Mouse (Mus musculus): ENCODE measurements around the gene Sp7.

The Sp7 gene

GRCm38 (mm10) chr15:102388942-102389341 lies 22.0 kb upstream of the Sp7 start:
- in situ Hi-C loops (cut with MboI, MseI), result loop anchor here (5.0 kb wide), 1 partner anchor 53 kb away; no protein-coding TSS in a partner anchor

GRCm38 (mm10) chr15:102386640-102387039 lies 19.7 kb upstream of the Sp7 start:
- in situ Hi-C loops (cut with MboI, MseI), result loop anchor here (5.0 kb wide), 1 partner anchor 56 kb away; no protein-coding TSS in a partner anchor

- in situ Hi-C loops (cut with MboI, MseI), result no loop called here
Observed at GRCm38 (mm10) chr15:102383671-102384070, 16.7 kb upstream of the Sp7 start.

GRCm38 (mm10) chr15:102381575-102381974 lies 14.6 kb upstream of the Sp7 start:
- in situ Hi-C loops (cut with MboI, MseI), result no loop called here

- in situ Hi-C loops (cut with MboI, MseI), result loop anchor here (5.0 kb wide), 1 partner anchor 36 kb away; no protein-coding TSS in a partner anchor
Observed at GRCm38 (mm10) chr15:102377810-102378262, 10.9 kb upstream of the Sp7 start.

GRCm38 (mm10) chr15:102377163-102377543 lies 10.2 kb upstream of the Sp7 start:
- in situ Hi-C loops (cut with MboI, MseI), result loop anchor here (5.0 kb wide), 1 partner anchor 35 kb away; no protein-coding TSS in a partner anchor

GRCm38 (mm10) chr15:102376453-102377162 lies 9.6 kb upstream of the Sp7 start:
- in situ Hi-C loops (cut with MboI, MseI), result loop anchor here (5.0 kb wide), 1 partner anchor 34 kb away; no protein-coding TSS in a partner anchor

- in situ Hi-C loops (cut with MboI, MseI), result no loop called here
Observed at GRCm38 (mm10) chr15:102370727-102371126, 3.7 kb upstream of the Sp7 start.

GRCm38 (mm10) chr15:102369972-102370371 lies 3.0 kb upstream of the Sp7 start:
- in situ Hi-C loops (cut with MboI, MseI), result no loop called here

GRCm38 (mm10) chr15:102366238-102366637 lies 744 bp downstream of the Sp7 start:
- in situ Hi-C loops (cut with MboI, MseI), result no loop called here

GRCm38 (mm10) chr15:102364678-102365077 lies 2.3 kb downstream of the Sp7 start:
- in situ Hi-C loops (cut with MboI, MseI), result no loop called here

- in situ Hi-C loops (cut with MboI, MseI), result no loop called here
Observed at GRCm38 (mm10) chr15:102362648-102363047, 4.3 kb downstream of the Sp7 start.

GRCm38 (mm10) chr15:102358834-102359233 lies 8.1 kb downstream of the Sp7 start:
- in situ Hi-C loops (cut with MboI, MseI), result no loop called here

GRCm38 (mm10) chr15:102358126-102358525 lies 8.9 kb downstream of the Sp7 start:
- in situ Hi-C loops (cut with MboI, MseI), result no loop called here

- in situ Hi-C loops (cut with MboI, MseI), result no loop called here
Observed at GRCm38 (mm10) chr15:102356501-102357325, 10.3 kb downstream of the Sp7 start.

GRCm38 (mm10) chr15:102355871-102356441 lies 11.0 kb downstream of the Sp7 start:
- in situ Hi-C loops (cut with MboI, MseI), result no loop called here

- in situ Hi-C loops (cut with MboI, MseI), result no loop called here
Observed at GRCm38 (mm10) chr15:102355134-102355870, 11.7 kb downstream of the Sp7 start.

GRCm38 (mm10) chr15:102353986-102354385 lies 13.0 kb downstream of the Sp7 start:
- in situ Hi-C loops (cut with MboI, MseI), result no loop called here

- in situ Hi-C loops (cut with MboI, MseI), result no loop called here
Observed at GRCm38 (mm10) chr15:102352177-102352576, 14.8 kb downstream of the Sp7 start.

- in situ Hi-C loops (cut with MboI, MseI), result no loop called here
Observed at GRCm38 (mm10) chr15:102350942-102351291, 16.1 kb downstream of the Sp7 start.

- in situ Hi-C loops (cut with MboI, MseI), result no loop called here
Observed at GRCm38 (mm10) chr15:102350138-102350941, 16.6 kb downstream of the Sp7 start, which contains the start of gene Aaas. Aaas (minus strand) TSS chr15:102350771.
